Mouse (Mus musculus): ENCODE results near the gene Pde7b. TPM values are rescaled to one million over a fixed set of nuclear protein-coding genes. Genes with fewer than 3 reads are reported as not detected.

The Pde7b gene
- polyA plus RNA-seq, 1 experiment from 2014 or later = 1.5 TPM

DNA sequence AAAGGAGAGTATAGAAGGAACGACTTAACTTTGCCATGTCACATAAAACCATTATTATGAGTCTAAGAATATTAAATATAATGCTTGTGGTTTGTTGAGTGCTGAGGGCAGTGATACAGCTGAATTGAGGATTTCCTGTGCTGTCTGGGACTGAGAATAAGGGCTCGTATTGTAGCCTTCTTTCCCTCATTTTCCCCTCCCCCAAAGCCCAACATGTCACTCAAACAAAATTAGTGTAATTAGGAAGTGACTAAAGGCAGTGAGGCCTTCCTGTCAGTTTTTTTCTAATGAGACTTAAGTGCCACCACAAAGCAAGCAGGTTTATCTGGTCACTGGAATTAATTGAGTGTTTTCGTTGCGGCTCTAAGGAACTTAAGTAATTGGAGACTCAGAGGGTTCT, 12.3 kb upstream of the Pde7b start:
- no peak overlapping the region for H3K9ac ChIP-seq (ENCODE audit: low read depth, low read length)
- no peaks in the 10 kb centered on the region for H3K9me3 ChIP-seq (ENCODE audit: control insufficient read depth)
- no peaks in the 10 kb centered on the region for H3K27me3 ChIP-seq (replicated peaks; ENCODE audit: control insufficient read depth, insufficient read depth, low read length)
- H3K4me2 ChIP-seq (replicated peaks; ENCODE audit: low read depth) = no peak overlapping the region
- no peak for ATAC-seq
- TF ChIP-seq CTCF (IDR thresholded peaks at IDR 0.05; ENCODE audit: low read depth) = no peak
- H3K4me3 ChIP-seq (ENCODE audit: low read depth, low read length) = no peak overlapping the region
- H3K36me3 ChIP-seq (ENCODE audit: control insufficient read depth, insufficient read depth) = no peaks in the 10 kb centered on the region
- no peaks in the 10 kb centered on the region for H3K4me1 ChIP-seq (replicated peaks; ENCODE audit: control insufficient read depth, insufficient read depth, low read length)
- WGBS = 59% methylated on average over 4 of the region's 4 CpGs
- H3K27ac ChIP-seq (ENCODE audit: low read depth, low read length) = no peak overlapping the region

DNA sequence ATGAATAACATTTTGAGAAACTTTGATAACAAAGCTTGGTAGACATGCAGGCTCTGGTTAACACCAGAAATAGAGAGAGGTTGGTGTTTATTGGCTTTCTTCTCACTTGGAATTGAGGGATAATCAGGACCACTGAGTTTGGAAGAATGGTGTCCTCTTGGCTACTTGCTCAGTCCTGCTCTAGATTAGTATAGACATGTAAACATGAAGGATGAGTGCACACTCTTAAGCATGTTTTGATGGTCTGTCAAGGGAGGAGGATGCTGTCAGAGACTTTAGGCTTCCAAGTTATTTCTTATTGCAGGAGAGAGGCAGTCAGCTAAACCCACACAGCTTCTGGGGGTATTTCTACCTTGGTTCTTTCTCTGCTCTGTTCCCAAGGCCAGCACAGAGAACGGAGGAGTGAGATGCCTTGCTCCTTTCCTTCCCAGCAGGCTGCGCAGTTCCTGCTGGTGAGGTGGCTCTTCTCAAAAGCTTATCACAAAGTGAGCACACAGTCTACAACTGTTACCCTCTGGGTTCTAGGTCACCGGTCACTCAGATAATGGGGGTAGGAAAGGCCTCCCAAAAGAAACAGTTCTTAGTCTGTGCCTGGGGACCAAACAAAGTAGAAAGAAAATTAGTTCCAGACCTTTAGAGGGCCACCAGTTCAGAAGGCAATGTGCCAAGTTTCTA, 11.0 kb upstream of the Pde7b start:
- Histone ChIP-seq H3K9me3 (ENCODE audit: control insufficient read depth) (no peaks in the 10 kb centered on the region), H3K36me3 (ENCODE audit: control insufficient read depth, insufficient read depth) (no peaks in the 10 kb centered on the region), H3K4me1 (replicated peaks; ENCODE audit: control insufficient read depth, insufficient read depth, low read length) (no peaks in the 10 kb centered on the region), H3K9ac (ENCODE audit: low read depth, low read length) (no peak overlapping the region), H3K4me3 (ENCODE audit: low read depth, low read length) (no peak overlapping the region), H3K4me2 (replicated peaks; ENCODE audit: low read depth) (no peak overlapping the region), H3K27me3 (replicated peaks; ENCODE audit: control insufficient read depth, insufficient read depth, low read length) (no peaks in the 10 kb centered on the region), H3K27ac (ENCODE audit: low read depth, low read length) (no peak overlapping the region)
- 70% methylated on average over 3 of the region's 3 CpGs for WGBS
- no peak for TF ChIP-seq CTCF (IDR thresholded peaks at IDR 0.05; ENCODE audit: low read depth)
- no peak for ATAC-seq

DNA sequence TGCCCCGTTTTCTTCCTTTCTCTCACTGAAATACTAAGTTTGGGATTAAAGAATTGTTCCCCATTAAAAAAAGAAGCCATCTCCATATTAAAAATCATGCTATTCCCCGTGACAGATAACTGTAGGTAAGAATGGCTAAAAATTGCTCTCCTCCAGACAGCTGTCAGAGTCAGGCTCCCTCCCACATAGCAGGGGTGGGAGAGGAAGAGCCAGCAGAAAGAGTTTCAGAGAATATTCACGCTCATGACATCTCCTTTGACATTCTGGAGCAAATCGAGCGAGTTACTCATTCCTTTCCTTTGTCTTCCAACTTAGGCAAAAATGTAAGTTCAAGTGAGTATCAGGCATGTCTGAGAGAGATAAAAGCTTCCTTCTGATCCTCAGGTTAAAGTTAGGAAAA, 8.7 kb upstream of the Pde7b start:
- H3K36me3 ChIP-seq (ENCODE audit: control insufficient read depth, insufficient read depth) = no peaks in the 10 kb centered on the region
- H3K4me1 ChIP-seq (replicated peaks; ENCODE audit: control insufficient read depth, insufficient read depth, low read length) = no peaks in the 10 kb centered on the region
- no peak overlapping the region for H3K27ac ChIP-seq (ENCODE audit: low read depth, low read length)
- WGBS = 82% methylated on average over 5 of the region's 5 CpGs
- H3K4me3 ChIP-seq (ENCODE audit: low read depth, low read length) = no peak overlapping the region
- H3K9ac ChIP-seq (ENCODE audit: low read depth, low read length) = no peak overlapping the region
- no peak overlapping the region for H3K4me2 ChIP-seq (replicated peaks; ENCODE audit: low read depth)
- no peak for ATAC-seq
- no peaks in the 10 kb centered on the region for H3K9me3 ChIP-seq (ENCODE audit: control insufficient read depth)
- no peak for TF ChIP-seq CTCF (IDR thresholded peaks at IDR 0.05; ENCODE audit: low read depth)
- H3K27me3 ChIP-seq (replicated peaks; ENCODE audit: control insufficient read depth, insufficient read depth, low read length) = no peaks in the 10 kb centered on the region

DNA sequence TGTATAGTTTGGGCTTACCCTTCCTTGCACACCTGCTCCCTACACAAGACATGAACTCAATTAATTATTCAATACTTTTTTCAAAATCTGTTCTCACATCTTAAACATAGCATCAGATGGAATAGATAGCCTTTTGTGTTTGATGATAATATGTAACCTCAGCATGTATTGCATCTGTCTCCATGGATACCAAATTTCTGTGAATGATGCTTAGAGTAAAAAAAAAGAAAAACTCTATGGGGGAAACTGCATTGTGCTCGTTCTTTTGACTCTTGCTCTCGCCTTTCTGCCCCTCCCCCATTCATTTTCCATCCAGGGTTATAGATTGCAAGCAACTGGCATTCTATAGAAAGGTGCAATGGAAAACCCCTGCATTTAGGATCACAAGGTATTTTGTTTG, 7.3 kb upstream of the Pde7b start:
- TF ChIP-seq CTCF (IDR thresholded peaks at IDR 0.05; ENCODE audit: low read depth) = no peak
- Histone ChIP-seq H3K4me1 (replicated peaks; ENCODE audit: control insufficient read depth, insufficient read depth, low read length) (no peaks in the 10 kb centered on the region), H3K27me3 (replicated peaks; ENCODE audit: control insufficient read depth, insufficient read depth, low read length) (no peaks in the 10 kb centered on the region), H3K27ac (ENCODE audit: low read depth, low read length) (no peak overlapping the region), H3K9me3 (ENCODE audit: control insufficient read depth) (no peaks in the 10 kb centered on the region), H3K36me3 (ENCODE audit: control insufficient read depth, insufficient read depth) (no peaks in the 10 kb centered on the region), H3K4me2 (replicated peaks; ENCODE audit: low read depth) (no peak overlapping the region), H3K4me3 (ENCODE audit: low read depth, low read length) (no peak overlapping the region), H3K9ac (ENCODE audit: low read depth, low read length) (no peak overlapping the region)
- WGBS = 60% methylated on average over 2 of the region's 2 CpGs
- ATAC-seq = no peak

DNA sequence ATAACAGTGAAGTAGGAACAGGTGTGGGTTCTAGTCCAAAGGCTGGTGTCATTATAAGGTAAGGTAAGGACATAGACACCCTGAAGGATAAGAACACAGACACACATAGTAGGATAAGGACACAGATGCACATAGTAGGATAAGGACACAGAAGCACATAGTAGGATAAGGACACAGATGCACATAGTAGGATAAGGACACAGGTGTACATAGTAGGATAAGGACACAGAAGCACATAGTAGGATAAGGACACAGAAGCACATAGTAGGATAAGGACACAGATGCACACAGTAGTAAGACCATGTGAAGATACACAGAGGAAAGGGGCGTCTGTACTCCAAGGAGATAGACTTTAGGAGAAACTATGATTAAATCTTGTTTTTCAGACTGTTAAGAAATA, 5.2 kb upstream of the Pde7b start:
- no peak overlapping the region for H3K9ac ChIP-seq (ENCODE audit: low read depth, low read length)
- no peak overlapping the region for H3K27ac ChIP-seq (ENCODE audit: low read depth, low read length)
- H3K9me3 ChIP-seq (ENCODE audit: control insufficient read depth) = no peaks in the 10 kb centered on the region
- H3K36me3 ChIP-seq (ENCODE audit: control insufficient read depth, insufficient read depth) = no peaks in the 10 kb centered on the region
- no peak for TF ChIP-seq CTCF (IDR thresholded peaks at IDR 0.05; ENCODE audit: low read depth)
- WGBS = 73% methylated on average over 1 of the region's 1 CpGs
- no peak overlapping the region for H3K4me2 ChIP-seq (replicated peaks; ENCODE audit: low read depth)
- no peaks in the 10 kb centered on the region for H3K4me1 ChIP-seq (replicated peaks; ENCODE audit: control insufficient read depth, insufficient read depth, low read length)
- no peak for ATAC-seq
- no peak overlapping the region for H3K4me3 ChIP-seq (ENCODE audit: low read depth, low read length)
- H3K27me3 ChIP-seq (replicated peaks; ENCODE audit: control insufficient read depth, insufficient read depth, low read length) = no peaks in the 10 kb centered on the region

DNA sequence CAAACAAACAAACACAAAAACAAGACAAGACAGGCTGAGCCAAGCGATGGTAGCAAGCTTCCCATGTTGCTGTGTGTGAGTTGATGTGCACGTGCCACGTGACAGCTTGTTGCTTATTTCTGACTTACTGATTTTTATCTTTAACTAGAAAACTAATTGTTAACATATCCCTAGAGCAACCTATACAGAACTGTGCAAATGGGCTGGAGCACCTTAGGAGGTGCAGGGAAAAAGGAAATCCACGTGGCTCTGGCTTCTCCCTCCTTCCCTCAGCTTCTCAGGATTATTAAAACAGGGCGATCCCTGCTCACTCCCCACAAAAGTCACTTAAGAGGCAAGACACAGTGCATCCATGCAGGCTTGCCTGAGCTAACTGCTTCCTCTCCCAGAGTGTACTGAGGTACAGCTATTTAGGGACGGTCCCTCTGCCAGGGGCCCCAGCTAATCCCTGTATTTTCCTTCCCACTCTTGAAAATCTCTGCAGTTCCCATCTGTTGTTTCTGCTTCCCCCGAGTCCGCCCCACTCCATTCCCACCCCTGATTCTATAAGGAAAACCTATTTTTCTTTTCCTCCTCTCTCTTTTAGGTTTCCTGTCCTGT, 606 bp upstream of the Pde7b start:
- WGBS = 62% methylated on average over 8 of the region's 8 CpGs
- Histone ChIP-seq H3K36me3 (ENCODE audit: control insufficient read depth, insufficient read depth) (no peaks in the 10 kb centered on the region), H3K9ac (ENCODE audit: low read depth, low read length) (no peak overlapping the region), H3K9me3 (ENCODE audit: control insufficient read depth) (no peaks in the 10 kb centered on the region), H3K4me3 (ENCODE audit: low read depth, low read length) (peak overlapping the region; percentile 42), H3K27ac (ENCODE audit: low read depth, low read length) (no peak overlapping the region), H3K4me1 (replicated peaks; ENCODE audit: control insufficient read depth, insufficient read depth, low read length) (peaks cover 3% of the 10 kb centered on the region; the same call in 1 of the 2 replicates), H3K4me2 (replicated peaks; ENCODE audit: low read depth) (peak overlapping the region; percentile 74), H3K27me3 (replicated peaks; ENCODE audit: control insufficient read depth, insufficient read depth, low read length) (no peaks in the 10 kb centered on the region)
- no peak for ATAC-seq
- TF ChIP-seq CTCF (IDR thresholded peaks at IDR 0.05; ENCODE audit: low read depth) = no peak

All from intestine, postnatal 0 days (tissue).